11 mouse cellular contexts compared by ENCODE assay signal in the genomic region with DNA sequence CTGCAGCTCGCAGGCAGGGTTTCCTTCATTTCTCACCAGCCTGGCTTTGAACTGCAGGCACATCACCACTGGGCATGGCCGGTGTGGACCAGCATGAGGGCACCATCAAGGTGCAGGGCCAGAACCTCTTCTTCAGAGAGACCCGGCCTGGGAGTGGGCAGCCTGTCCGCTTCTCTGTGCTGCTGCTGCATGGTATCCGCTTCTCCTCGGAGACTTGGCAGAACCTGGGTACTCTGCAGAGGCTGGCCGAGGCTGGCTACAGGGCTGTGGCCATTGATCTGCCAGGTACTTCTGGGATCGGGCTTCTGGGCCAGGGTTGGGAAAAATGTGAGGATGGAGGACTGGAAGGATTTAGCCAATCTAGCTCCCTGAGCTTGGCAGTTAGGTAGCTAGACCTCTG. TPM values are rescaled to one million over a fixed set of nuclear protein-coding genes. Genes with fewer than 3 reads are reported as not detected.
DNase-seq lines count a peak whose midpoint lies in the region; ATAC-seq lines count a peak whose summit lies in the region.
"Had no signal": no experiment of that assay in that cellular context is flagged by ENCODE, and none has a peak within 500 bp of the region (broad histone marks: within the 10 kb centered on the region; RNA-seq: fewer than 3 reads in every experiment).

No protein-coding gene starts in this region.

- H3K27me3 ChIP-seq in kidney, embryonic 16.5 days (ENCODE audit: insufficient read depth, low read length), result no peaks in the 10 kb centered on the region
- no peaks in the 10 kb centered on the region for H3K27me3 ChIP-seq in embryonic facial prominence, embryonic 13.5 days
- H3K27me3 ChIP-seq in liver, embryonic 13.5 days, result peaks cover 45% of the 10 kb centered on the region

- peak overlapping the region; percentile 35; the same call in 1 of the 2 replicates for H3K9ac ChIP-seq in kidney, embryonic 16.5 days (replicated peaks; ENCODE audit: low read length)
- peak overlapping the region; percentile 33; the same call in 1 of the 2 replicates for H3K9ac ChIP-seq in embryonic facial prominence, embryonic 13.5 days
- no peak overlapping the region for H3K9ac ChIP-seq in liver, embryonic 13.5 days

- WGBS in kidney, embryonic 16.5 days, result 85% methylated on average over 8 of the region's 8 CpGs
- WGBS in embryonic facial prominence, embryonic 13.5 days, result 89% methylated on average over 8 of the region's 8 CpGs
- 77% methylated on average over 8 of the region's 8 CpGs for WGBS in liver, embryonic 13.5 days (ENCODE audit: insufficient replicate concordance)

- DNase-seq in heart, adult 11 months, result peak; percentile 94
- DNase-seq in heart, adult 8-10 months (ENCODE audit: low spot score), result no peak
- DNase-seq in kidney, postnatal 25 days, result no peak
- no peak for DNase-seq in liver, embryonic 13.5 days
- no peak for DNase-seq in adrenal gland, postnatal 36 days
- DNase-seq in frontal cortex, postnatal 25 days (ENCODE audit: low spot score in 2 of 2), result no peak
- DNase-seq: layer of hippocampus, postnatal 36 days; thymus, adult 2 months had no signal

- H3K4me2 ChIP-seq in kidney, embryonic 16.5 days (replicated peaks; ENCODE audit: low read depth, low read length), result peak overlapping the region; percentile 39; the same call in 1 of the 2 replicates
- H3K4me2 ChIP-seq in embryonic facial prominence, embryonic 13.5 days, result peak overlapping the region; percentile 44
- peak overlapping the region; percentile 34 for H3K4me2 ChIP-seq in liver, embryonic 13.5 days

- no peaks in the 10 kb centered on the region for H3K9me3 ChIP-seq in kidney, embryonic 16.5 days (ENCODE audit: low read length)
- H3K9me3 ChIP-seq in embryonic facial prominence, embryonic 13.5 days, result no peaks in the 10 kb centered on the region
- H3K9me3 ChIP-seq in liver, embryonic 13.5 days (replicated peaks), result no peaks in the 10 kb centered on the region

- no peak overlapping the region for H3K4me3 ChIP-seq in kidney, embryonic 16.5 days (ENCODE audit: low read length)
- H3K4me3 ChIP-seq in embryonic facial prominence, embryonic 13.5 days, result no peak overlapping the region; the same call in 1 of the 2 replicates
- no peak overlapping the region for H3K4me3 ChIP-seq in liver, embryonic 13.5 days (replicated peaks)

- no peak for ATAC-seq in kidney, embryonic 16.5 days (ENCODE audit: low FRiP score, low TSS enrichment)
- no peak for ATAC-seq in embryonic facial prominence, embryonic 13.5 days (ENCODE audit: insufficient number of reproducible peaks, insufficient read depth, low FRiP score, low TSS enrichment, low read depth)
- ATAC-seq in liver, embryonic 13.5 days (ENCODE audit: low read depth), result no peak
- ATAC-seq: CD4-positive, CD25-positive, alpha-beta regulatory T cell, adult 4 months had no signal

- peak overlapping the region; percentile 80 for H3K27ac ChIP-seq in kidney, embryonic 16.5 days (ENCODE audit: low read length)
- H3K27ac ChIP-seq in embryonic facial prominence, embryonic 13.5 days, result peak overlapping the region; percentile 68
- no peak overlapping the region for H3K27ac ChIP-seq in liver, embryonic 13.5 days

- H3K36me3 ChIP-seq in kidney, embryonic 16.5 days (ENCODE audit: insufficient read depth, low read length), result no peaks in the 10 kb centered on the region
- H3K36me3 ChIP-seq in embryonic facial prominence, embryonic 13.5 days, result 0 out of 2 replicates have a peak, but pooled peaks cover 5% of the 10 kb centered on the region
- no peaks in the 10 kb centered on the region for H3K36me3 ChIP-seq in liver, embryonic 13.5 days

- peaks cover 83% of the 10 kb centered on the region for H3K4me1 ChIP-seq in kidney, embryonic 16.5 days (ENCODE audit: insufficient read depth, low read length)
- peaks cover 83% of the 10 kb centered on the region for H3K4me1 ChIP-seq in embryonic facial prominence, embryonic 13.5 days
- peaks cover 93% of the 10 kb centered on the region for H3K4me1 ChIP-seq in liver, embryonic 13.5 days (replicated peaks)

RNA-seq across cellular contexts. Expression of gene Abhd14a, which starts 2.5 kb away (rescaled TPM):
- 10 to 100 TPM; 17.5 to 20.6 (median 19.5) TPM for total RNA-seq in heart, adult 8-10 months (2022)
- polyA plus RNA-seq in kidney, embryonic 16.5 days (2015; fragmentation: Nextera tagmentation; extraction: Ambion mirVana), result 68.8 and 70.3 TPM in 2 replicates
- polyA plus RNA-seq in embryonic facial prominence, embryonic 13.5 days (2015; fragmentation: Nextera tagmentation; extraction: Ambion mirVana), result 74.4 and 75.2 TPM in 2 replicates
- polyA plus RNA-seq in liver, embryonic 13.5 days (2015; fragmentation: Nextera tagmentation; extraction: Ambion mirVana), result 24.4 and 26.3 TPM in 2 replicates
- 10 to 100 TPM; 18.9 to 20.2 TPM for total RNA-seq in adrenal gland, postnatal 36 days (2021)

RNA-seq across cellular contexts. Expression of gene Abhd14b, which starts 2.7 kb away (rescaled TPM):
- 10 to 100 TPM in 2 of 4 experiments, 1 to 10 TPM in 2; 6.0 to 11.8 (median 9.6) TPM for total RNA-seq in heart, adult 8-10 months (2022)
- polyA plus RNA-seq in kidney, embryonic 16.5 days (2015; fragmentation: Nextera tagmentation; extraction: Ambion mirVana), result 45.5 and 48.3 TPM in 2 replicates
- 21.4 and 23.4 TPM in 2 replicates for polyA plus RNA-seq in embryonic facial prominence, embryonic 13.5 days (2015; fragmentation: Nextera tagmentation; extraction: Ambion mirVana)
- 16.7 and 18.2 TPM in 2 replicates for polyA plus RNA-seq in liver, embryonic 13.5 days (2015; fragmentation: Nextera tagmentation; extraction: Ambion mirVana)
- total RNA-seq in adrenal gland, postnatal 36 days (2021), result 10 to 100 TPM; 25.2 to 45.0 TPM

RNA-seq across cellular contexts. Expression of gene Pcbp4, which starts 3.1 kb away (rescaled TPM):
- total RNA-seq in heart, adult 8-10 months (2022), result 10 to 100 TPM; 72.2 to 76.0 (median 74.5) TPM
- 119 and 136 TPM in 2 replicates for polyA plus RNA-seq in kidney, embryonic 16.5 days (2015; fragmentation: Nextera tagmentation; extraction: Ambion mirVana)
- 128 and 133 TPM in 2 replicates for polyA plus RNA-seq in embryonic facial prominence, embryonic 13.5 days (2015; fragmentation: Nextera tagmentation; extraction: Ambion mirVana)
- polyA plus RNA-seq in liver, embryonic 13.5 days (2015; fragmentation: Nextera tagmentation; extraction: Ambion mirVana), result 12.7 and 13.2 TPM in 2 replicates
- total RNA-seq in adrenal gland, postnatal 36 days (2021), result 10 to 100 TPM; 20.2 to 27.7 TPM

RNA-seq across cellular contexts. Expression of gene Acy1, which starts 11.8 kb away (rescaled TPM):
- 10 to 100 TPM; 23.1 to 28.9 (median 25.7) TPM for total RNA-seq in heart, adult 8-10 months (2022)
- 59.1 and 62.4 TPM in 2 replicates for polyA plus RNA-seq in kidney, embryonic 16.5 days (2015; fragmentation: Nextera tagmentation; extraction: Ambion mirVana)
- polyA plus RNA-seq in embryonic facial prominence, embryonic 13.5 days (2015; fragmentation: Nextera tagmentation; extraction: Ambion mirVana), result 51.8 and 55.0 TPM in 2 replicates
- polyA plus RNA-seq in liver, embryonic 13.5 days (2015; fragmentation: Nextera tagmentation; extraction: Ambion mirVana), result 31.2 and 32.2 TPM in 2 replicates
- total RNA-seq in adrenal gland, postnatal 36 days (2021), result 10 to 100 TPM; 11.7 to 14.8 TPM

RNA-seq across cellular contexts. Expression of gene Gpr62, which starts 15.8 kb away (rescaled TPM):
- total RNA-seq in heart, adult 8-10 months (2022), result under 1 TPM in 1 of 4 experiments, not detected in 3; 0.19 TPM
- 0.31 and 0.41 TPM in 2 replicates for polyA plus RNA-seq in kidney, embryonic 16.5 days (2015; fragmentation: Nextera tagmentation; extraction: Ambion mirVana)
- 0.53 TPM in 1 of 2 replicates, not detected in the other for polyA plus RNA-seq in embryonic facial prominence, embryonic 13.5 days (2015; fragmentation: Nextera tagmentation; extraction: Ambion mirVana)
- polyA plus RNA-seq in liver, embryonic 13.5 days (2015; fragmentation: Nextera tagmentation; extraction: Ambion mirVana), result 0.09 TPM in 1 of 2 replicates, not detected in the other
- total RNA-seq in adrenal gland, postnatal 36 days (2021), result under 1 TPM in 1 of 2 experiments, not detected in 1; 0.13 TPM
- polyA plus RNA-seq: CD4-positive, CD25-positive, alpha-beta regulatory T cell, adult 4 months had no signal
